Mouse (Mus musculus) heart, embryonic 15.5 days (tissue): ENCODE measurements around the gene Lrrc8e. TPM values are rescaled to one million over a fixed set of nuclear protein-coding genes. Genes with fewer than 3 reads are reported as not detected.
A peak's percentile ranks its signal among the peaks of the same experiment; 100 is the strongest.
"Not testable (repeated sequence)": the region's sequence is repeated elsewhere in the genome, so short reads cannot be mapped to it uniquely, and the experiment has no call there.

ENCODE experiments used
- ATAC-seq: fragments of 200-750 bp; cut with Nextera tagmentation; replicated peaks from 2 replicates; pipeline ENCODE4 v1.8.0; 2017; ENCODE audit warnings: low read depth, moderate TSS enrichment; ENCODE audit not compliant: insufficient number of reproducible peaks, insufficient read depth, low FRiP score
- H3K27ac ChIP-seq: fragments of 300-500 bp; sonication (generic); 2 replicates; pipeline ENCODE4 v1.5.1; 2015; ENCODE audit warnings: mild to moderate bottlenecking, inconsistent platforms
- H3K27me3 ChIP-seq: fragments of 300-500 bp; sonication (generic); 2 replicates; pipeline ENCODE4 v1.6.1; 2015; ENCODE audit warnings: inconsistent platforms
- H3K36me3 ChIP-seq: fragments of 300-500 bp; sonication (generic); 2 replicates; pipeline ENCODE4 v1.6.1; 2015; ENCODE audit warnings: mild to moderate bottlenecking, inconsistent platforms
- H3K4me1 ChIP-seq: fragments of 300-500 bp; sonication (generic); replicated peaks from 2 replicates; pipeline ENCODE4 v1.6.1; 2015; ENCODE audit warnings: inconsistent platforms
- H3K4me2 ChIP-seq: fragments of 300-500 bp; sonication (generic); 2 replicates; pipeline ENCODE4 v1.6.1; 2015; ENCODE audit warnings: inconsistent platforms, mild to moderate bottlenecking, moderate library complexity
- H3K4me3 ChIP-seq: fragments of 300-500 bp; sonication (generic); 2 replicates; pipeline ENCODE4 v1.5.1; 2015; ENCODE audit warnings: mild to moderate bottlenecking, inconsistent platforms
- H3K9ac ChIP-seq: fragments of 300-500 bp; sonication (generic); 2 replicates; pipeline ENCODE4 v1.6.1; 2015; ENCODE audit warnings: mild to moderate bottlenecking, inconsistent platforms
- H3K9me3 ChIP-seq: fragments of 300-500 bp; sonication (generic); replicated peaks from 2 replicates; pipeline ENCODE4 v1.6.1; 2016; ENCODE audit warnings: inconsistent platforms
- WGBS: fragments of 180-500 bp; shearing (Covaris S2); methylation state at CpG from one replicate; pipeline ENCODE4 v1.1.7; 2015; ENCODE audit warnings: mixed read lengths; 5-methylcytosine and 5-hydroxymethylcytosine counted together
- polyA plus RNA-seq: library from polyadenylated mRNA; unstranded; fragments of >200 nt; fragmentation: Nextera tagmentation; extraction: Ambion mirVana; gene quantifications from 2 replicates; pipeline ENCODE4 v1.2.1, GENCODE M21; 2015

Lrrc8e gene
- polyA plus RNA-seq, 1 experiment from 2014 or later, result 0.11 TPM

DNA sequence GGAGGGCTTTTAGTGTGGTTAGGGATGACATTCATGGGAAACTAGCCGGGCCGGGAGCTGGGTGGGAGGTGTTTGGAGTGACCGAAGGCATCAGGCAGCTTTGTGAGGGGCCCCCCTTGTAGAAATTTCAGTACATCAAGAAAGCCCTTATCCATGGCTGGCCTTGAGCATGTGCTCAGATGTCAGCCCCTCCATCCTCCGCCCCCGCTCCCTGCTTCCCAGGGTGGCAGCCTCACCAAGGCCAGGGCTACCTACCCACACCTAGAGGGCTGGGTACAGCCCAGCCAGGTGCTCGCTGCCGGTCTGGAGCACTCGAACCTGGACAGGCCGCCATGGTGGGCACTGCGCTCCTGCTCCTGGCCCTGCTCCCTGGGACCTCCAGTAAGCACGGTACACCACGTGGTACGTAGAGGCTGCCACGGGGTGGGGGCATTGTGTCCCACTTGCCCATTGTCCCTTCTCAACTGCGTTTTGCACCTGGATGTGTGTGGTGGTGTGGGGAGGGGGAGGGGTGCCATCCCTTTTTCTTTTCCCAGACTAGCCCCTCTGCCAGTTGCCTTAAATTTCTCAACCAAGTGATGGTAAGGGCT, 21.4 kb downstream of the Lrrc8e start, which contains the start of gene Tgfbr3l:
Gene Tgfbr3l (plus strand): TSS at position 264 of the 590 bp plus-strand sequence.
- Histone ChIP-seq H3K4me3 (peak within 1 kb of the TSS; percentile 30; the same call in 1 of the 2 replicates), H3K4me1 (peaks cover 28% of the 10 kb centered on the region), H3K27me3 (no peaks in the 10 kb centered on the region), H3K27ac (peak within 1 kb of the TSS; percentile 66), H3K9ac (peak within 1 kb of the TSS; percentile 40; the same call in 1 of the 2 replicates), H3K9me3 (no peaks in the 10 kb centered on the region), H3K4me2 (peak within 1 kb of the TSS; percentile 56), H3K36me3 (peaks cover 38% of the 10 kb centered on the region)
- ATAC-seq, result no peak
- 75% methylated on average over 15 of the region's 15 CpGs for WGBS

DNA sequence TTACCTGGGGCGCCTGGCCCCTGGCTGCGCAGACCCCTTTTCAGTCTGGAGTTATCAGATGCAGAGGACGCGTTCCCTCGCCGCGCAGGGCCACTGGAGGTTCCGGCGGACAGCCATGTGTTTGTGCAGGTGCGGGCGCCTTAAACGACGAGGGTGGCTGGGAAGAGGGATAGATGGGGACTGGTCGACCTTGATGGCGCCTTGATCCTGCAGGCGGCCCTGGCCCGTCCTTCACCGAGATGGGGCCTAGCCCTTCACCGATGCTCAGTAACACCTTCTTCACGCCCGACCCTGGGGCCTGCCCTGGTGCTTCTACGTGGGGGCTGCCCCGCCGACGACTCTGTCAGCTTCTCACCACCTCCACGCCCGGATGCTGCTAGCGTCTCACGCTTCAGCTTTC, 22.6 kb downstream of the Lrrc8e start:
- ATAC-seq, result no peak
- H3K9me3 ChIP-seq, result no peaks in the 10 kb centered on the region
- H3K27ac ChIP-seq, result peak overlapping the region; percentile 66
- peak overlapping the region; percentile 30 for H3K4me3 ChIP-seq
- WGBS, result 13% methylated on average over 29 of the region's 29 CpGs
- peak overlapping the region; percentile 56 for H3K4me2 ChIP-seq
- H3K27me3 ChIP-seq, result no peaks in the 10 kb centered on the region
- H3K36me3 ChIP-seq, result peaks cover 27% of the 10 kb centered on the region
- peak overlapping the region; percentile 40 for H3K9ac ChIP-seq
- H3K4me1 ChIP-seq, result peaks cover 36% of the 10 kb centered on the region

DNA sequence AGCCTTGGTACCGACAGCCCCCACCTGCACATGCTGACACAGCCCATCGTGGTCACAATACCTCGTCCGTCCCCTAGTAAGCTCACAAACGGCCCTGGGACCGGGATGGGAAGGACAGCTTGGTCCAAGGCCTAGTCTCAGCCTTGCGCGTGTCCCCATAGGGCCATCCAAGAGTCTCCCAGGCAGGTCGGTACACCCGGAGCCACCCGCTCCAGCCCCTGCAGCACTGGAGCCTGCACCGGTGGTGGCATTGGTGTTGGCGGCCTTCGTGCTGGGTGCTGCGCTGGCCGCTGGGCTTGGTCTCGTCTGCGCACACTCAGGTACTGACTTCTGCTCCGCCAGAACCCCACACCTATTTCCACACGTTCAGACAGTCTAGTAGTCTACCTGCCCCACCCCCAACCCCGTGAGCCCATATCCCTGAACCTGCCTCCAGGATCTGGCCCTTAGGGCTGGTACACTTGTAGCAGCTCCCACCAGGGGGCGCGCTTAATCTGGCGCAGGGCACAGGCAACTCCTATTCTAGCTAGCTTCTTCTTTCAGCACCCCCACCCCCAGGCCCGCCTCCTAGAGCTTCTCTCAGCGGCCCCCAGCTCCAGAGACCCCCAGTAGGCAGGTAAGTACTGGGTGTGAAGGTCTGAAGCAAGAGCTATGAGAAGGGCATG, 23.8 kb downstream of the Lrrc8e start:
- no peak for ATAC-seq
- H3K9ac ChIP-seq, result no peak overlapping the region
- H3K27me3 ChIP-seq, result no peaks in the 10 kb centered on the region
- WGBS, result 35% methylated on average over 26 of the region's 26 CpGs
- peaks cover 21% of the 10 kb centered on the region for H3K36me3 ChIP-seq
- H3K27ac ChIP-seq, result no peak overlapping the region
- peaks cover 37% of the 10 kb centered on the region for H3K4me1 ChIP-seq
- no peaks in the 10 kb centered on the region for H3K9me3 ChIP-seq
- no peak overlapping the region for H3K4me2 ChIP-seq
- no peak overlapping the region for H3K4me3 ChIP-seq

DNA sequence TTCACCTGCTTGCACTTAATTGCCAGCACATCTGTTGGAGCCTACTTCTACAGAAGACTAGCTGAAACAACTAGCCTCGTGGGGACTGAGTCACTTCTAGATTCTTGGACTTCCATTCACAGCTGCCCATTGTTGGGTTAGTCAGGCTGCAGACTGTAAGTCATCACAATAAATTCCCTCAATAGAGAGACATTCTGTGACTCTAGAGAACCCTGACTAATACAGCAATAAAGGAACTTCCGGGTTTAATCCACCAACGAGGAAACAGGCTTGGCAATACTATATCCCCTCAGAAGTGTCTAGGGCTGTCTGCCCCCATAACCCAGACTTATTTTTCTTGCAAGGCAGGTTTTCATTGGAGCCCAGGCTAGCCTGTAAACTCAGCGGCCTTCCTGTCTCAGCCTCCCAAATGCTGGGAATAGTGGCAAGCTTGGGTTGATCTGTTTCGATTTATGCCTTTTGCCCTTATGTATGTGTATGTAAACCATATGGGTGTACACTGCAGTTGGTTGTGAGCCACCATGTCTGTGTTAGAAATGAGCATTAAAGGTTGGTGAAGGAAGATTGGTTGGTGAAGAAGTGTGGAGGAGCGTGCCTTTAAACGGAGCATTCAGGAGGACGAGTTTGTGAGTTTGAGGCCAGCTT, 25.6 kb downstream of the Lrrc8e start:
- Histone ChIP-seq H3K9ac (peak overlapping the region; percentile 94), H3K4me2 (peak overlapping the region; percentile 82), H3K36me3 (peaks cover 17% of the 10 kb centered on the region; the same call in 1 of the 2 replicates), H3K4me1 (peaks cover 42% of the 10 kb centered on the region), H3K27me3 (no peaks in the 10 kb centered on the region), H3K27ac (peak overlapping the region; percentile 13; the same call in 1 of the 2 replicates), H3K4me3 (peak overlapping the region; percentile 77), H3K9me3 (no peaks in the 10 kb centered on the region)
- no peak for ATAC-seq
- 35% methylated on average over 8 of the region's 8 CpGs for WGBS

DNA sequence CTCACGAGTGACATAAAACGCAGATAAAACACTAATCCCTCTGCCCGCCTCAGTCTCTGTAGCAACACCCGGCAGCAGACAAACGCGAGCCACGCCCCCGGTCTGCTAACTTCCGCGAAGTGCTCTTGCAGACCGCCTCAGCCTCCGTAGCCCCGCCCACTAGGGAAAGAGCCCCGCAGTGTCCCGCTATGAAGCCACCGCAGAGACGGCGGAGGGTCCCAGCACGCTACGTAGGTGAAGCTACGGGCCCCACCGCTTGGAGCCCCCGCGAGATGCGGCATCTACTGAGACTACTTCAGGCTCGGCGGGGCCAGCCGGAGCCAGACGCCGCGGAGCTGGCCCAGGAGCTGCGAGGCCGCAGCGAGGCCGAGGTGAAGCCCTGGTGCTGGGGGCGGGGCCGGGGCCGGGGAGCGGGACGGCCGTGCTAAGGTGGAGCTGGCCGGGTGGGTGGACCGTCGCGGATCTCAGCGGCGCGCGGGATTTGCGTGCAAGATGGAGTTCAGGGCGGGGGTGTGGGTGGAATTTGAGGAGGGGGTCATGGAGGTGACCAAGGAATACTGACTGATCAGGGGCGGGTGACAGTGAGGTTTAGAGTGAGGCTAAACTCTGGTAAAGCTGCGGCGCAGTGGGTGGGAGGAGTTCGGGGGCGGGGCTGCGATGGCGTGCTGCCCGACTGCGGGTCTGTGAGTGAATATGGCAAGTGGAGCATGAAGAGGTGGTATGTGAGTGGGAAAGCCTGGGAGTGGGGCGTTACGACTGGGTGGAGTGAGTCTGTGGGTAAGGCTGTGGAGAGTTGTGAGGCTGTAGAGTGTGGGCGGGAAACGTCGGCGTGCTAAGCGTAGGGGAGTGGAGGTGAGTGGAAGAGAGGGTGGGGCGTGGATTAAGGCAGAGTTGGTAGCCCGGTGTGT, 26.6 kb downstream of the Lrrc8e start, which contains the start of gene Snapc2:
Gene Snapc2 (plus strand): TSS at position 147 of the 908 bp plus-strand sequence.
- Histone ChIP-seq H3K4me3 (peak within 1 kb of the TSS; percentile 77), H3K36me3 (peaks cover 17% of the 10 kb centered on the region; the same call in 1 of the 2 replicates), H3K4me2 (peak within 1 kb of the TSS; percentile 82), H3K9me3 (no peaks in the 10 kb centered on the region), H3K27ac (peak within 1 kb of the TSS; percentile 91), H3K4me1 (peaks cover 50% of the 10 kb centered on the region), H3K27me3 (no peaks in the 10 kb centered on the region), H3K9ac (peak within 1 kb of the TSS; percentile 94)
- ATAC-seq, result peak; percentile 85
- under 1% methylated on average over 69 of the region's 69 CpGs for WGBS

DNA sequence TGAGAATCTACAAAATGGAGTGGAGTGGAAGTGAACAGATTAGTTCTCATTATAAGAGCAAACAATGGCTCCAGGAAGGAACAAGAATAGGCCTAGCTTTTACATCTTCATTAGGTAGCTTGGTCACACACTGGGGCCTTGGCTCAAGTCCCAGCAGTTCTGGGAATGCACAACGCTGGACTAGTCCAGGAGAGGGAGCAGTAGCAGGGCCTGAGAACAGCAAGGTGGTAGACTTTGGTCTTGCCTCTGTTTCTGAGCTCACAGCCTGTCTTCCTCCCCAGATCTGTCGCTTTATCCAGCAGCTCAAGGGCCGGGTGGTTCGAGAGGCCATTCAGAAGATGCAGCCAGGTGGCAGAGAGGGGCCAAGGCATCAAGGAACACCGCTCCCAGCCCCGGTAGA, 27.4 kb downstream of the Lrrc8e start:
- peak overlapping the region; percentile 91; the same call in 1 of the 2 replicates for H3K27ac ChIP-seq
- 66% methylated on average over 6 of the region's 6 CpGs for WGBS
- no peaks in the 10 kb centered on the region for H3K27me3 ChIP-seq
- H3K9me3 ChIP-seq, result no peaks in the 10 kb centered on the region
- ATAC-seq, result no peak
- H3K9ac ChIP-seq, result 0 out of 2 replicates have a peak overlapping the region, but pooled peaks have one; percentile 11
- H3K36me3 ChIP-seq, result peaks cover 17% of the 10 kb centered on the region; the same call in 1 of the 2 replicates
- H3K4me3 ChIP-seq, result peak overlapping the region; percentile 77
- H3K4me1 ChIP-seq, result peaks cover 52% of the 10 kb centered on the region
- peak overlapping the region; percentile 82 for H3K4me2 ChIP-seq

DNA sequence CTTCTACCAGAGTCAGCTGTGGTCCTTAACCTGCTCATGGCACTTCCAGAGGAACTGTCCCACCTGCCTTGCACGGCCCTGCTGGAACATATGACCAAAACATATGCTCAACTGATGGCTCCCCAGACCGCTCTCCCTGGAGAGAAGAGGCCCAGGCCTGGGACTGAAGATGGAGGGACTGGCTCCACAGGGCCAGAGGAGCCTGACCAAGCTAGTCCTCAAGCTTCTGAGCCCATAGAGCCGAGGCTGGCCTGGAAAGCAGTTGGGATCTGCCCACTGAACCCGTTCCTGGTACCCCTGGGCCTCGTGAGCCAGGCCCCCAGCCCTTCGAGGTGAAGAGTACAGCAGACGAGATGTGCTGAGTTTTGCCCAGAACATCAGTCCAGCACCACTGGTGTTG, 28.8 kb downstream of the Lrrc8e start:
- not testable (repeated sequence) for H3K4me3 ChIP-seq, H3K27ac ChIP-seq, H3K27me3 ChIP-seq, H3K9ac ChIP-seq, ATAC-seq, H3K9me3 ChIP-seq, H3K4me2 ChIP-seq
- Histone ChIP-seq H3K4me1 (peaks cover 45% of the 10 kb centered on the region), H3K36me3 (peaks cover 28% of the 10 kb centered on the region)
- WGBS, result 82% methylated on average over 7 of the region's 7 CpGs

DNA sequence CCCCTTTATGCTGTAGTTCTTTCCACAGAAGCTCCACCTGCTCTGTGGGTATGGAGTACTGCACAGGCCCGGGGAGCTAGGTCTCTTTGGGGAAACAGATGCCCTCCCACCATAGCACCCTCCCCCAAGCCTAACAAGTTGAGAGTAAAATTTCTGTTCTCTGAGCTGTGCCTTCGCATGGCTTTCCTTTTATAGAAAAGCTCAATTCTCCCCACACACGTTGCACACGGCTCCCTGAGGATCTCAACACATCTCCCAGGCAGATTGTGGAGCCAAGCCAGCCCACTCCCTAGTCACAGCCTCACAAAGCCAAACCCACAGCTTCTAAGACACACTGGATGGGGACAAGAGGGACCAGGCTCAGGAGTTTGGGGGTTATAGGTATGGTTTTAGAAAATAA, 30.3 kb downstream of the Lrrc8e start:
- 39% methylated on average over 4 of the region's 4 CpGs for WGBS

DNA sequence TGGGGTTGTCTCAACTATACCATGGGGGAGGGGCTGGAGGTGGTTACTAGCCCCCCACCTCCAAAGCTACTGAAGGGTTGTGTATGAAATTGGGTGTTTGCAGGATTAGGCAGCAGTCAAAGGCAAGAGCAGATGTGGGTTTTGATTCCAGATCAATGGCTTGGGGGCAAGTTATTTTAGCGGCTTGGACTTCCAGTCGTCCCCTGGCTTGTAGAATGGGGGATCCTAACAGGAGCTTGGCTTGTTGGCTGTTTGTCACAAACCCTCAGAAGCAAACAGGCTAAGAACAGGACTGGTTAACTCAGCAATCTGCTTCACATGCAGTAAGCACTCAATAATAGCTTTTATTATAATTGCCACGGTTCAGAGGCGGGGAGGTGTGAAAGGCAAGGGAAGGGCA, 30.7 kb downstream of the Lrrc8e start:
- 83% methylated on average over 4 of the region's 4 CpGs for WGBS
- Histone ChIP-seq H3K27me3 (no peaks in the 10 kb centered on the region), H3K9ac (no peak overlapping the region), H3K4me2 (peak overlapping the region; percentile 96; the same call in 1 of the 2 replicates), H3K4me3 (no peak overlapping the region), H3K4me1 (peaks cover 39% of the 10 kb centered on the region), H3K36me3 (peaks cover 45% of the 10 kb centered on the region), H3K27ac (no peak overlapping the region), H3K9me3 (no peaks in the 10 kb centered on the region)
- no peak for ATAC-seq

More for the DNA sequence above, 30.3 kb downstream of the Lrrc8e start:
- H3K27ac ChIP-seq, result 0 out of 2 replicates have a peak overlapping the region, but pooled peaks have one; percentile 2
- peaks cover 42% of the 10 kb centered on the region for H3K36me3 ChIP-seq
- no peak for ATAC-seq
- no peaks in the 10 kb centered on the region for H3K27me3 ChIP-seq
- H3K4me3 ChIP-seq, result no peak overlapping the region
- H3K9me3 ChIP-seq, result no peaks in the 10 kb centered on the region
- H3K9ac ChIP-seq, result no peak overlapping the region
- no peak overlapping the region for H3K4me2 ChIP-seq
- peaks cover 42% of the 10 kb centered on the region for H3K4me1 ChIP-seq

DNA sequence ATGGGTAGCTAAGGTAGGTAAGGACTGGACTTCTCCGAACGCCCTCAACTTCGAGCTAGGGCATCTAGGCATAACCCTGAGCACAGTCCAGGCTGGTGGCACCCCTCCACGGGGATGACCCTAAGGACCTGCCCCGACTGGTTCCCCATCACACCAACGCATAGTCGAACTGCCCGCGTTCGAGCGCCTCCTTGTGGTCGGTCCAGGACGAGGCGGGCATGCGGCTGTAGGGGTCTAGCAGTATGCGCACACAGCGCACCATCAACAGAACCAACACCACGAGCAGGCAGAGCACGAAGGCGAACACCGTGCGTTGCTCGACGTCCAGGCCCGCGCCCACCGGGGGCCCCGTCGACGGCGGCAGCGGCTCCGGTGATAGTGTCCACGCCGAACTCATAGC, 31.6 kb downstream of the Lrrc8e start:
- Histone ChIP-seq H3K4me2 (peak overlapping the region; percentile 96), H3K4me1 (peaks cover 35% of the 10 kb centered on the region), H3K9ac (peak overlapping the region; percentile 71), H3K9me3 (no peaks in the 10 kb centered on the region), H3K4me3 (peak overlapping the region; percentile 79), H3K36me3 (peaks cover 48% of the 10 kb centered on the region), H3K27ac (peak overlapping the region; percentile 67), H3K27me3 (no peaks in the 10 kb centered on the region)
- 4% methylated on average over 35 of the region's 35 CpGs for WGBS
- ATAC-seq, result peak; percentile 59
